Mouse (Mus musculus) heart, postnatal 0 days (tissue): ENCODE results near the gene S100a4.

Experiments
- CTCF ChIP-seq: IDR thresholded peaks from 2 replicates; pipeline ENCODE4 v1.5.1; 2016; ENCODE audit warnings: antibody characterized with exemption, control low read depth, low read depth
- EP300 ChIP-seq: IDR thresholded peaks from 2 replicates; pipeline ENCODE4 v1.6.1; 2016; ENCODE audit warnings: antibody characterized with exemption, low read depth

DNA sequence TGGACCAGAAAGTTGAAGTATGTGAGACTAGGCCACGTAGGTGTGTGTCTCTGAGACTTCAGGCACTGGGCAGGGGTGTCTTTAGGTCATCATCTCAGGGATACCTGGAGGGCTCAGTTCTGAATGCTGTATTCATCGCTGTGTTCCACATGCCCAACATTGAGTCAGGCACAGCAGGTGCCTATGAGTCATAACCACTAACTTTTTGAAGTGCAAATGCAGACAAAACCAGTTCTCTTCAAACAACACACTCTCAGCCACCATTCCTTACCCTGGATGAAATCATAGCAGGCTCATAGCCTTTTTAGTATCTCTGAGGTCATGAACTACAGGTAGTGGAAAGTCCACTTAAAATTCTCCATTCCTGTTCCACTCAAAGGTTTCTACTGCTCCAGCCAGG lies 25.7 kb downstream of the S100a4 start:
- TF ChIP-seq CTCF (no peak), EP300 (no peak)
